Mouse (Mus musculus) myocyte (in vitro differentiated cells): ENCODE results near the gene Rpn2.

Source experiments
- CEBPB ChIP-seq: IDR thresholded peaks from 2 replicates; pipeline ENCODE4 v1.6.1; 2011; ENCODE audit warnings: mild to moderate bottlenecking, moderate library complexity; ENCODE audit not compliant: poor library complexity, insufficient read depth, severe bottlenecking
- E2F4 ChIP-seq: IDR thresholded peaks from one replicate; pipeline ENCODE4 v1.6.1; 2011; ENCODE audit warnings: mild to moderate bottlenecking, control low read depth, moderate library complexity; ENCODE audit not compliant: insufficient read depth
- MAX ChIP-seq: IDR thresholded peaks from one replicate; pipeline ENCODE4 v1.6.1; 2011; ENCODE audit warnings: low read depth, mild to moderate bottlenecking, control low read depth
- MYOD1 ChIP-seq, 3 experiments: IDR thresholded peaks; one replicate each; pipeline ENCODE4 v1.6.1; 2011; ENCODE audit warnings: control low read depth in 2 of 3, low read depth in 2 of 3, mild to moderate bottlenecking in 2 of 3, moderate library complexity in 1 of 3; ENCODE audit not compliant: insufficient read length in 2 of 3, control insufficient read depth in 1 of 3
- MYOG ChIP-seq, 3 experiments: IDR thresholded peaks; one replicate each; pipeline ENCODE4 v1.6.1; 2011; ENCODE audit warnings: control low read depth in 2 of 3, low read depth in 2 of 3, mild to moderate bottlenecking in 2 of 3; ENCODE audit not compliant: insufficient read length in 2 of 3, control insufficient read depth in 1 of 3, insufficient read depth in 1 of 3
- POLR2A ChIP-seq: IDR thresholded peaks from one replicate; pipeline ENCODE4 v1.6.1; 2011; ENCODE audit warnings: low read depth, mild to moderate bottlenecking, control low read depth, moderate library complexity; ENCODE audit not compliant: insufficient read length
- POLR2AphosphoS2 ChIP-seq: IDR thresholded peaks from one replicate; pipeline ENCODE4 v1.6.1; 2011; ENCODE audit warnings: low read depth, control low read depth; ENCODE audit not compliant: insufficient read length
- REST ChIP-seq: IDR thresholded peaks from one replicate; pipeline ENCODE4 v1.6.1; 2011; ENCODE audit warnings: mild to moderate bottlenecking, control low read depth, moderate library complexity; ENCODE audit not compliant: insufficient read depth, insufficient read length
- SRF ChIP-seq: IDR thresholded peaks from one replicate; pipeline ENCODE4 v1.6.1; 2011; ENCODE audit warnings: low read depth; ENCODE audit not compliant: control insufficient read depth, insufficient read length
- TCF12 ChIP-seq: IDR thresholded peaks from one replicate; pipeline ENCODE4 v1.6.1; 2011; ENCODE audit warnings: mild to moderate bottlenecking, control low read depth; ENCODE audit not compliant: poor library complexity, insufficient read depth, severe bottlenecking
- TCF3 ChIP-seq: IDR thresholded peaks from one replicate; pipeline ENCODE4 v1.6.1; 2011; ENCODE audit warnings: low read depth, control low read depth; ENCODE audit not compliant: insufficient read length
- USF1 ChIP-seq: IDR thresholded peaks from one replicate; pipeline ENCODE4 v1.6.1; 2011; ENCODE audit warnings: low read depth, mild to moderate bottlenecking, control low read depth, moderate library complexity

DNA sequence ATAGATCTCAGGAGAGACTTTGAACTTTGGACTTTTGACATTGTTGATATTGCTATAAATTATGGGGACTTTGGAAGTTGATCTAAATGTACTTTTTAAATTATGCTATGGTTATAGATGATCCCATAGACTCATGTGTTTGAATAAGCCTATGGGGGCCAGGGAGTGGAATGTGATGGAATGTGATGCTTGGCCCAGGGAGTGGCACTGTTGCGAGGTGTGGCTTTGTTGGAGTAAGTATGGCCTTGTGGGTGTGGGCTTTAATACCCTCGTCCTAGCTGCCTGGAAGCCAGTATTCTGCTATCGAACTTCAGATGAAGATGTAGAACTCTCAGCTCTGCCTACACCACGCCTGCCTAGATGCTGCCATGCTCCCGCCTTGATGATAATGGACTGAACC, 81.2 kb downstream of the Rpn2 start:
- TF ChIP-seq POLR2A: no peak
- no peak for TF ChIP-seq POLR2AphosphoS2
- no peak for TF ChIP-seq USF1
- TF ChIP-seq SRF: no peak
- no peak for TF ChIP-seq MAX
- TF ChIP-seq TCF12: no peak
- TF ChIP-seq TCF3: no peak
- TF ChIP-seq E2F4: no peak
- TF ChIP-seq MYOG (IDR thresholded peaks at IDR 0.05; ENCODE audit: control insufficient read depth in 1 of 3, insufficient read depth in 1 of 3, insufficient read length in 2 of 3, low read depth in 2 of 3): no peak
- no peak for TF ChIP-seq MYOD1 (IDR thresholded peaks at IDR 0.05; ENCODE audit: control insufficient read depth in 1 of 3, insufficient read length in 2 of 3, low read depth in 2 of 3)
- no peak for TF ChIP-seq CEBPB
- TF ChIP-seq REST: no peak
